Mouse (Mus musculus) T-helper 17 cell (primary cell): ENCODE measurements at regions not wholly inside any gene's neighbourhood (a gene's known extent, or its start where the extent isn't known, plus 50 kb on each side); places are given as distances from the start of the nearest gene placed in this dataset.

Experiments
- in situ Hi-C, 2 experiments: fragments of 300-600 bp; cut with MboI, MseI; formaldehyde crosslinking; loops; 1 replicate in 1 of 2; 2 replicates in 1 of 2; pipeline ENCODE4 v1.15.1; 2025; ENCODE audit warnings: high pct_unique_total_duplicates in 2 of 2

DNA sequence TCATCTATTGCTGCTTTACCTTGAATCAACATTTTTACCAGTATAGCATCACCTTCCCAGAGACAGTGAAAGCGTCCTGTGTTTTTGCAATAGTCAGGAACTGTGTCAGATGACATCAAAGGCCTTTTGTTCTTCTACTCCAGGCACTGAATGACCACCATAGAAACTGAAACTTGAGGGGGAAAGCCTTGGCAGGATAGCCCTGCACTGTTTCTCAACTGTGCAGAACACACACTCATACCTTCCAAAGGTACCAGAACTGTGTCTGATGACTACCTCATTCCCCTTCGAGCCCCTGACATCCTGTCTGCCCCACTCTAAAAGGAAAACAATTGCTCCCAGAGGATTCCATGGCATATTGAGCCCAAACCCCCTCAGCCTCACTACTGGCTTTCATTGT lies 134.3 kb downstream of the Tomm20 start:
- in situ Hi-C loops: loop anchor here in 1 of 2 experiments (5.0 kb wide), 1 partner anchor 41 kb away; no protein-coding TSS in a partner anchor

DNA sequence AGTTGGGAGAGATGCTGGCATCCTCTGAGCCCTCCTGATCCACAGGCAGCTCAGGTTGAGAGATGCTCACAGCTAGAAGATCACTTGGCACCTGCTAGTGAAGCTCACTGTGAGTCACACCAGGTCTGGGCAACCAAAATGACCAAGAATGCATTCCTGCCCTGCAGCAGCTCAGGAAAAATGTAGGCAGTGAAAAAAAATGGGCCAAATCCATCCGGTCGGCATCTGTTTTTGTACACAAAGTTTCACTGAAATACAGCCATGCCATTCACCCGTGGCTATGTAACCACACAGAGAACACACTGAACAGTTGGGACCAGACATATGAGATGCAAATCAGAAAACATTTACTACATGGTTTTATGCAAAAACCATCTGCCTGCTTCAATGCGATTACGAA lies 135.1 kb downstream of the Tomm20 start:
- in situ Hi-C loops: loop anchor here in 1 of 2 experiments (5.0 kb wide), 1 partner anchor 42 kb away; no protein-coding TSS in a partner anchor

DNA sequence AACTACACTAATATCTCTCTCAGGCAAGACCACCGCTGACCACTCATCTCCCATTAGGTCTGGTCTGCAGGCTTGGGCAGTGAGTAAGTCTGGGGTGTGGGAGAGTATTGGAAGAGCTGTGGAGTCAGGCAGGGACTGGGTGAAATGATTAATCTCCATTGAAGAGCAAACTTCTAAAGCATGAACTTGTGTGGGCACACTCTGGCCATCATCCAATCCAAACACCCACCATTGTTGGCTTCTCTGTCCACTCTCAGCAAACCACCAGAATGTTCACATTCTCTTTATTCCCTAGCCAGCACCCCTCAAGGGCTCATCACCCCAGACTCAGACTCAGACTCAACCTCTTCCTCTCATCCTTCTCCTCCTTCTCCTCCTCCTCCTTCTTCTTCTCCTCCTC lies 136.3 kb downstream of the Tomm20 start:
- in situ Hi-C loops: no loop called here

DNA sequence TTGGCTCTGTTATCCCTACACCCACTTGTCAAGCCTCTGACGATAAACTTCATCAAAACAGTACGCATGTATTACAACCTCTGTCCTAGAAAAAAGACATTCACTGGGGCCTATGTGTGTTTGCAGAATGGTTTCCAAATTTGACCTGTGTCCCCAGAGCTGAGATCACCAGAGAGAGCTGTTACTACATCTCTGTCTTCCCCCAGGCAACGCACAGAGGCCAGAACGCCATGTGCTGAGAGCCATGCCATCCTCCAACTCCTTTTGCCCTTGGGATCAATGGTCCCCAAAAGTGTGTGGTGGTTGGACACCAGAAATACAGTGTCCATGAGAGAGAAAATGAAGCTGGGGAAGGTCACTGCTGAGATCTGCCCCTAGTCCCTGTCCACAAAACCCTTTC lies 137.1 kb downstream of the Tomm20 start:
- in situ Hi-C loops: no loop called here

DNA sequence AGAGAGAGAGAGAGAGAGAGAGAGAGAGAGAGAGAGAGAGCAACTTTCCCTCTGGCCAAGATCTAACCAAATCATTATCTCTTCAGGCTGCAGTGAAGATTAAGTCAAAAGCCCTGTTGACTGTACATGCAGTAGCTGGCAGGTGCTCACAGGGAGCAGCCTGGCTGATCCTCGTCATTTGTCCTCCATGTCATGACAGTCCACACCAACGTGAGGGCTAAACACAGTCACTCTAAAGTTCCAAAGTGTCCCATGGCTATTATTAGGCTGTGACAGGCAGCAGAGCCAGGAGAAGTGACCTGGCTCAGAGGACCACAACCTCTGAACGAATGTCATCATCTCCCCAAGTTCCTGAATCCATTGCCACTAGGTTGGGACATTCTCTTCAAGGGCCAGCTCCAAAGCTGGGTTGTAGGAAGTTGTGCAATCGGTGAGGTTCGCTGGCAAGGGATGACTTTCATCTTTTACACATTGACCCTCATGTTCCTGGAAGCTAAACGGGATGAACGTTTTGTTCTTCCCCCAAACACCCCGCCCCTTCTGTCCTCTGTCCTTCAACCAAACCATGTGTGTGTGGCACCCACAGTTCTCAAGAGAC lies 138.4 kb downstream of the Tomm20 start:
- in situ Hi-C loops: no loop called here

- in situ Hi-C loops: no loop called here
Observed at GRCm38 (mm10) chr8:126806591-126806990, 139.1 kb downstream of the Tomm20 start.

DNA sequence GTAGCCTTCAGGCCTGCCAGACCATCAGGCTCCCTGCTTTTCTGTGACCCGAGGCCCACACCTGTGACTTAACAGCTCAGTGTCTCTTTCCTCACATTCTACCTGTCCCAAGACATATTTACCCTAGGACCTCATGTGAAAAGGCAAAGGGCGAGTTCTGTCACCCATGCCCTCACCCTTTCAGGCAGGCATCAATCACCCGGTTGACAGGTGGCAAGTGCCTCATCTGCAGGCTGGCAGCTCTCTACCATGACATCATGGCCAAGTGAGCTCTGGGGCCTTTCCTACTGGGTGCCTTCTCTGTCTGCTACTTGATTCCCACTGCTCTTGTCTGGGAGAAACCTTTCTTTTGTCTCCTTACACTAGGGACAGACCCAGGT lies 139.5 kb downstream of the Tomm20 start:
- in situ Hi-C loops: no loop called here

DNA sequence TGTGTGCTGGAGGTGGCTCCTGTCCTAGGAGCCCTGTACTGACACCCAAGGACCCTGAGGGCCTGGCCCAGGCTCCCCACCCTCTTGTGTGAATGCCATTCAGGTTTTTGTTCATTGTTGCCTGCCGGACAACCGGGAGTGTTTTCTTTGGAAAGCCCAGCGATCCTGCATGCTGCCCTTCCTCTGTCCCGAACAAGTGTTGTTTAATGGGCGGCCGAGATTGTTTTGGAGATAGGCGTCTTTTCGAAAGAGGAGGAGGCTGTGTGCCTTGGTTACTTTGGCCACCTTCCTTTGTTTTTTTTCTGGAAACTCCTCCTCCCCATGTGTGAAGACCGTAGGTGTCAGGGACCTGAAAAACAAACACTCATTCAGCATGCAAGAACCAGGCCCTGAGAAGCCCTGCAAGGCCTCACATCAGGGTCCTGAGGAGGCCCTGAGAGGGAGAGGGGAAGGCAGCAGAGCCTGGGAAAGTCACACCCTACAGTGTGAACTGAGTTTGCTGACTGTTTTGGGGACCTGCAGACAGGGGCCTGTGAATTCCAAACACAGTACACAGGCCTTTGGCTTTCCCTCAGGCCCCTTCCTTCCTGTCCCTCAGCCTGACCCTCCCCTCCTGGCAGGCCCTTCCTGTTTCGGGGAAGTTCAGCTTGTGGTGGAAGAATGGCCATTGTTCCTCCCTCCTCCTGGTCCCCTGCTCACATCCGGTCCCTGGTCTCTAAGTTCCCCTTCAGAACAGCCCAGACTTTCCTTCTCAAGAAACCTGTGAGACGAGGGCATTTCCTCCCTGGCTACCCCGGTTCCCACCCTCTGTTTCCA lies 140.1 kb downstream of the Tomm20 start:
- in situ Hi-C loops: no loop called here

DNA sequence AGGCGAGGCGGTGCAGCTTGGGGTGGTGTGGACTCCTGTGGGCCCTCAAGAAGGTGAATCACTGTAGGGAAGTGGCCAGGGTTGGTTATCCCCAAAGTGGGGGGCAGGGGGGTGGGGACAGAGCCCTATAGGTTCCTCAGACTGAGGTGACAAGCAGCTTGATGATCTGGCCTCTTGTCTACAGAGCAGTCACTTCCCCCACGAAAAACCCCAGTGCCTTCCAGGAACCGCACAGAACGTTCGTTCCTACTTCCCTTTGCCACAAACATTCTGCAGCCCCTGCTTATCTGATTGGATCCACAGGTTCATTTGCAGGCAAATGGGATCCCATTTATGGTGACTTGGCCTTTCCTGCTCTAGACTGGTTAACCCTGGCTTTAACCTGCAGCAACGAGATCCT lies 141.5 kb downstream of the Tomm20 start:
- in situ Hi-C loops: no loop called here

DNA sequence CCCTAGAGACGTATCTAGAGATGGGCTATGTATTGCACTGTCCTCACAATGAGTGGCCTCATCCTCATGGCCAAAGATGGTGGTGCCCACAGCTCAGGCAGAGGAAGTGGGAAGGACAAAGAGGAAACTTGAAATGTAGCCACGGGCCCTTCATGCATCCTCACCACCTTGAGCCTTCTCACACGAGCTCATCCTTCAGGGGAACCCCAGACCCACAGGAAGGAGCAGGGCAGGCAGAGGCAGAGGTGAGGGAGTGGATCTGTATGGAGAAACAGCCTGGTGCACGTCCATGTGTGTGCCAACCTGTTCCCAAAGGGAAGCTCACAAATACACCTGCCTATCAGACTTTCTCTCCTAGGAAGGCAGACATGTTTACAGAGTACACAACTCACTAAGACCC lies 143.0 kb downstream of the Tomm20 start:
- in situ Hi-C loops: no loop called here

- in situ Hi-C loops: no loop called here
Observed at GRCm38 (mm10) chr8:126800976-126801375, 144.7 kb downstream of the Tomm20 start.

DNA sequence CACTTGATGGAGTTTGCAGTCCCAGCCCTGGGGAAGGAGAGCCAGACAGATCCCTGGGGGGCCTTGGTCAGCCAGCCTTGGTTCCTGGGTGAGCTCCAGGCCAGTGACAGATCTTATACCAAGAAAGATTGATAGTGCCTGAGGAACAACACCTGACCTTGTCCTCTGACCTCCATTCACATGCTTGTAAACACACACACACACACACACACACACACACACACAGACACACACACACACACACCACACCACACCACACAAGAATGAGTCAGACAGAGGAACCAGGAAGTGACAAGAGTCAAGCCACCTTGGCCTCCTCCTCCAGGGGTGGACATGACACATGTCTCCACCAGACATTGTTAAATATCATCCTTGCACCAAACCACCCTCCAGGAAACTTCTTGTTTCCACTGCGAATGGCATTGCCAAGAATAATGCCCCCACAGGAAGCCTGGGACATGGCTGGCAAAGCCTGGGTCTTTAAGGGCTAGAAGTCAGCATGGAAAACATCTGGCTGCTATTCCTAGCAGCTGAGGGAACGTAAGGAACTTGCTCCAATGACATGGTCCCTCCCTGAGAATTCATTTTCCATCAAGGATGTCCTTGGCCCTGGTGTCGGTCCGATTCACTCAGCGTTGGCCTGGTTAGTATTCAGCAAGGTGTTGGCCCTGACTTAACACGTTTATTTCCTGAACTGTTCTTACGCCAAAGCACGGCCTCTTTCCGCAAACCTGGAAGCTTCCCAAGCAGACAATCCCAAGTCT lies 147.9 kb downstream of the Tomm20 start:
- in situ Hi-C loops: no loop called here

DNA sequence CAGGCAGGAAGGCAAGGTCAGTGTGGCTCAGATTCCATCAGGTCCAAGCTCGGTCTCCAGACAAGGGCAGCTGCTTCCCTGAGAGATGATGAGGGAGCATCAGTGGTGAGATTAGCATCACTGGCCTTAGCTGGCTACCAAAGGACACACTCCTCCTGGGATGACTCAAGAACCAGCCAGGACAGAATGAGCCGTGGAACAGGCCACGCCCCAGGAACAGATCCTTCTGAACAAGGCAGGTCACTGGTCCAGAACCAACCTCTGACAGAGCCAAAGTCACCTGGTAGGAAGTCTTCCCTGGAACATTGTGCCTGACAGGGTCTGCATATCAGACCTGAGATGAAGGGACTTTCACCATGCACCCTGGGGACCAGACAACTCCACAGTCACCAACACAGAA lies 152.0 kb downstream of the Tomm20 start:
- in situ Hi-C loops: no loop called here

DNA sequence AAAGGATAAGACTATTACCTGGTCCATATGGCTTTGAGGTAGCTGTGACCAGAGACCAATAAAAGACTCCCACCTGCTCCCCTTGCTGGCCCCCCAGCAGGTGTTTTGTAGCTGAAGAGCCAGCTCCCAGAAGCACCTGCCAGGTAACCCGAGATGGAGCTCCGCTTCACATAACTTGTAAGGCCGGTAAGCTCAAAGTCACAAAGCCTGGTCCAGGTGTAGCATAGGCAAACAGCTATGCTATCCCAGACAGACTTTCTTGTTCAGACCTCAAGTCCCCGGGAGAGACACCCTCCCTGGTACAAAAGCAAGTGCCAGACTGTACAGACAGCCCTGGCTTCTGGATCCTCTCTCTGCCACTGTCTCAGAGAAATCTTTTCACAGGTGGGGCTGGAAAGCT lies 154.6 kb downstream of the Tomm20 start:
- in situ Hi-C loops: no loop called here

DNA sequence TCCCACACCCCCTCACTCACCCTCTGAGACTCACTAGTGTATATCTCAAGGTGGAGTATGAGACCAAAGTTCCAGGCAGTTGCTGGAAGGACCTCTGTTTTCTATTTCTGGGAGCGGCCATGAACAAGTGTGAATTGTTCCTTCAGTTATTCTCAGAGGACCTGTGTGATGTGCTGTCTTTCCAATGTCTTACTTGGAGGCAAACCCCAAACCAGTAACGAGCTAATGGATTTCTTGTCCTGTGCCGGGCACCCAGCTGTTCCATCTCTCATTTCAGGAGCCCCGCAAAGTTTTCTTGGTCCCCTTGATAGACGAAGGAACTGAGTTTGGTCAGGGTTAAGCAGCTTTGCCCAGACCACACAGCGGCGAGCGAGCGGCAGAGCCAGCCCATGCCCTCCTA lies 155.4 kb downstream of the Tomm20 start:
- in situ Hi-C loops: no loop called here

- in situ Hi-C loops: no loop called here
Observed at GRCm38 (mm10) chr8:126789076-126789475, 156.6 kb downstream of the Tomm20 start.

- in situ Hi-C loops: no loop called here
Observed at GRCm38 (mm10) chr8:126788669-126789068, 157.0 kb downstream of the Tomm20 start.

DNA sequence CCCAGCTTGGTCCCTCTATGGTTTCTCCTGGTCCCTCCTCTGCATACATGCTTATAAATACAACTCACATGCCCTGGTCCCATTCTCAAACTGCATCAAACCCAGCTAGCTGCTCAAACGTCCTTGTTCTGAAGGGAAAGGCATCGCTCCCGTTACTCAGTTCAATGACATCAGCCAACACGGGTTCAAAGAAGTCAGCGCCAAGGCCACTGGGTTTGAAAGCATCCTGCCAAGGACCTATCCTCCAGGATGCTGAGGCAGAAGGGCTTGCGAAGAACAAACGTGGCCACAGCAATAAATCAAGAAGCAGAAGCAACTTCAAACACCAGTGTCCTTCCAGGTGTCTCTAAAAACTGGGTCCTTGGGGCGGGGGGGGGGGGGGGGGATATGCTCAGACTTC lies 158.2 kb downstream of the Tomm20 start:
- in situ Hi-C loops: no loop called here

DNA sequence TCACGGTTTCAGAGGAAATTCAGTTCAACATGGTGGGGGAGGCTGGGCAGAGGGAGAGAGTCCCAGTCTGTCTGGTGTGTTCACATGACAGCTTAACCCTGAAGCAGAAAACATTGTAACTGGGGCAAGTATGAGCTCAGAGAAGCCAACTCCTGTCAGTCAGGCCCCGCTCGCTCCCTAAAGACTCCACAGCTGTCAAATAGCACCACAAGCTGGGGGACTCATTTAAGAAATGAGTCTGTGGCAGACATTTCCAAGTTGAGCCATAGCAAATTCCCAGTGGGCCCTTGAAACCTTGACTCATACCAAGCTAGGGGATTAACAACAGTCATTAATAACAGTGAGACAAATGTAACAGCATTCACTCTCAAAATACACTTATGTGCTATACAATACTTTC lies 160.4 kb downstream of the Tomm20 start:
- in situ Hi-C loops: no loop called here

- in situ Hi-C loops: no loop called here
Observed at GRCm38 (mm10) chr8:126784604-126785003, 161.0 kb downstream of the Tomm20 start.

GRCm38 (mm10) chr8:126783703-126784440 lies 161.8 kb downstream of the Tomm20 start:
- in situ Hi-C loops: no loop called here

- in situ Hi-C loops: no loop called here
Observed at GRCm38 (mm10) chr8:126778673-126779072, 167.0 kb downstream of the Tomm20 start.
